ENCODE assay signal across 12 mouse cellular contexts in genomic region chr3:136672870-136673269, GRCm38 (mm10). TPM values are rescaled to one million over a fixed set of nuclear protein-coding genes. Genes with fewer than 3 reads are reported as not detected.
DNase-seq lines count a peak whose midpoint lies in the region; ATAC-seq and TF ChIP-seq lines count a peak whose summit lies in the region.
"Had no signal": no experiment of that assay in that cellular context is flagged by ENCODE, and none has a peak within 500 bp of the region (broad histone marks: within the 10 kb centered on the region; RNA-seq: fewer than 3 reads in every experiment).

No protein-coding gene starts in this region.

- H3K9me3 ChIP-seq in midbrain, embryonic 14.5 days (ENCODE audit: control insufficient read depth, low read length), result no peaks in the 10 kb centered on the region

- peak overlapping the region; percentile 98 for H3K27ac ChIP-seq in gastrocnemius, adult 2 months
- H3K27ac ChIP-seq in layer of hippocampus, adult 2 months, result peak overlapping the region; percentile 100
- H3K27ac ChIP-seq in cortical plate, adult 2 months (ENCODE audit: insufficient read depth, low read length), result no peak overlapping the region
- H3K27ac ChIP-seq in midbrain, embryonic 14.5 days (replicated peaks; ENCODE audit: low read depth, low read length), result no peak overlapping the region

- intact Hi-C loops in gastrocnemius, adult 2 months (cut with DNase I), result loop anchor here (5.0 kb wide), 2 partner anchors 34 to 94 kb away; no protein-coding TSS in a partner anchor

- H3K4me1 ChIP-seq in cortical plate, adult 2 months (ENCODE audit: control insufficient read depth, insufficient read depth, low read length), result peaks cover 2% of the 10 kb centered on the region; the same call in 1 of the 2 replicates
- H3K4me1 ChIP-seq in midbrain, embryonic 14.5 days (ENCODE audit: control insufficient read depth, insufficient read depth, low read length), result peaks cover 32% of the 10 kb centered on the region

- TF ChIP-seq CTCF in gastrocnemius, adult 2 months (IDR thresholded peaks at IDR 0.05), result no peak
- no peak for TF ChIP-seq CTCF in layer of hippocampus, adult 2 months (conservative IDR thresholded peaks at IDR 0.05)
- no peak for TF ChIP-seq CTCF in cortical plate, adult 2 months (IDR thresholded peaks at IDR 0.05; ENCODE audit: extremely low read depth, insufficient read depth, low read length)

- no peaks in the 10 kb centered on the region for H3K27me3 ChIP-seq in midbrain, embryonic 14.5 days (ENCODE audit: control insufficient read depth, insufficient read depth, low read length)

- no peaks in the 10 kb centered on the region for H3K36me3 ChIP-seq in midbrain, embryonic 14.5 days (ENCODE audit: control insufficient read depth, insufficient read depth, low read length)

- peak overlapping the region; percentile 71 for H3K4me2 ChIP-seq in midbrain, embryonic 14.5 days (ENCODE audit: low read length)

- 80% methylated on average over 3 of the region's 3 CpGs for WGBS in midbrain, embryonic 14.5 days

- peak overlapping the region; percentile 97 for H3K4me3 ChIP-seq in gastrocnemius, adult 2 months
- peak overlapping the region; percentile 99 for H3K4me3 ChIP-seq in layer of hippocampus, adult 2 months
- H3K4me3 ChIP-seq in cortical plate, adult 2 months (ENCODE audit: insufficient read depth, low read length), result peak overlapping the region; percentile 83; the same call in 1 of the 2 replicates
- peak overlapping the region; percentile 82 for H3K4me3 ChIP-seq in midbrain, embryonic 14.5 days (replicated peaks; ENCODE audit: low read depth, low read length)

- TF ChIP-seq POLR2A in cortical plate, adult 2 months (IDR thresholded peaks at IDR 0.05; ENCODE audit: extremely low read depth, insufficient read depth, low read length), result no peak

- no peak for ATAC-seq in midbrain, embryonic 14.5 days (ENCODE audit: low FRiP score, low TSS enrichment)

- H3K9ac ChIP-seq in midbrain, embryonic 14.5 days (replicated peaks; ENCODE audit: low read length), result no peak overlapping the region

- no peak for DNase-seq in gastrocnemius, adult 2 months
- DNase-seq in gastrocnemius, postnatal 4 days (ENCODE audit: low spot score in 2 of 2), result no peak
- DNase-seq in layer of hippocampus, adult 2 months (ENCODE audit: low spot score in 2 of 2), result no peak
- DNase-seq in layer of hippocampus, adult 8-10 months (ENCODE audit: low spot score in 2 of 2), result no peak
- DNase-seq in midbrain, embryonic 14.5 days, result no peak
- DNase-seq in testis, postnatal 10 days (ENCODE audit: low spot score), result no peak
- DNase-seq in spleen, adult 18-20 months, result no peak
- DNase-seq: gastrocnemius, postnatal 36 days; kidney, postnatal 4 days; right cerebral cortex, postnatal 14 days; thymus, adult 2 months had no signal

RNA-seq across cellular contexts. Expression of gene Ppp3ca, which starts 2.9 kb away (rescaled TPM):
- total RNA-seq in gastrocnemius, adult 2 months (2021), result 100 to 1,000 TPM; 152 to 154 TPM
- total RNA-seq in gastrocnemius, postnatal 4 days (2021), result 100 to 1,000 TPM; 114 to 125 TPM
- 1,000 to 10,000 TPM; 1,343 to 1,371 TPM for total RNA-seq in layer of hippocampus, adult 2 months (2021)
- total RNA-seq in layer of hippocampus, adult 8-10 months (2022), result 1,000 to 10,000 TPM; 1,034 to 1,177 (median 1,140) TPM
- polyA plus RNA-seq in cortical plate, adult 2 months (2012; rRNA removed), result 595 and 606 TPM in 2 replicates
- 136 and 145 TPM in 2 replicates for polyA plus RNA-seq in midbrain, embryonic 14.5 days (2014; fragmentation: Nextera tagmentation; extraction: Ambion mirVana)

Comparison
In these comparisons a context has a peak if more than half of its experiments do, and no peak if none do; other contexts are left out.
1. H3K27ac ChIP-seq: peak in gastrocnemius, adult 2 months (single experiment) and layer of hippocampus, adult 2 months (single experiment); none in cortical plate, adult 2 months (single experiment) and midbrain, embryonic 14.5 days (single experiment).
2. RNA of gene Ppp3ca, which starts 2.9 kb away (total RNA-seq): 1,343 to 1,371 TPM in layer of hippocampus, adult 2 months and 1,034 to 1,177 TPM in layer of hippocampus, adult 8-10 months; 152 to 154 TPM in gastrocnemius, adult 2 months and 114 to 125 TPM in gastrocnemius, postnatal 4 days; every median in the first group is over 4 times any median in the second.
3. Peak in every context shown above with its lines, with median percentiles within 50 percentile points of each other: H3K4me3 ChIP-seq.